Mouse (Mus musculus) ES-CJ7 (cell line): ENCODE results near the gene Grid1.

ENCODE experiments used
- DNase-seq: peaks from one replicate; pipeline ENCODE4 v3.0.0; 2011; ENCODE audit warnings: low read depth, low spot score

Gene Grid1

DNA sequence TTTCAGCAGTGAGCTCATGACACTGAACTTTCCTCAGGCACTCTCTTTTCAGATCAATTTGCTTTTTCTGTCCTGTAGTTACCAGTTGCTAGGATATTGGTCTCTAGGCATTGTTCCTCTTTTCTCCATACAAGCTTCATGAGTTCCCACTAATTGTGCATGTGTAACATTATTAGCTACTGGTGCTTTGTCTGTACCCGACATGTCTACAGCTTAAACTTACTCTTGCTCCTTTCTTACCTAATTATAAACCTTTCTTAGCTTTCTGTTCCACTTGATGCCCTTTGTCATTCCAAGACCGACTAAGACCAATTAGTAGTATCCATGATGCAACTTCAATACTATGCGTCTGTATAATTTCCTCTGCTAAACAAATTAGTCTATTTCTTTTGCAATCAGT is 554.5 kb downstream of the Grid1 start:
- DNase-seq, result no peak

DNA sequence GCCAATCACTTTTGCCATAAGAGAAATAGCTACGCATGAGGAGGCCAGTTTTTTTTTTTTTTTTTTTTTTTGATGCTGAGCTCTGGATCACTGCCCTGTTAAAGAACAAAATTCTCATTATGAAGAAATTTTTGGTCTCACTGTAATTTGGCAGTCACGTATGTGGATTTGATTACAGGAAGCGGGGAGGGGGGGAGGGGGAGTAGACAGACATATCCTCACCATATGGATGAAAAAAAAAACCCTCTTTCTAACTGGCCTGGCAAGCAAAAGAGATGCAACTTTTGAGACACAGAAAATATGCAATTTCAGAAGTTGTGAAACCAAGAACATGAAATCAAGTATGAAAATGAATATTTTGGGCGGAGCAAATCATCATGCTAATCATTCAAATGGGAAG is 573.7 kb downstream of the Grid1 start:
- DNase-seq, result no peak

DNA sequence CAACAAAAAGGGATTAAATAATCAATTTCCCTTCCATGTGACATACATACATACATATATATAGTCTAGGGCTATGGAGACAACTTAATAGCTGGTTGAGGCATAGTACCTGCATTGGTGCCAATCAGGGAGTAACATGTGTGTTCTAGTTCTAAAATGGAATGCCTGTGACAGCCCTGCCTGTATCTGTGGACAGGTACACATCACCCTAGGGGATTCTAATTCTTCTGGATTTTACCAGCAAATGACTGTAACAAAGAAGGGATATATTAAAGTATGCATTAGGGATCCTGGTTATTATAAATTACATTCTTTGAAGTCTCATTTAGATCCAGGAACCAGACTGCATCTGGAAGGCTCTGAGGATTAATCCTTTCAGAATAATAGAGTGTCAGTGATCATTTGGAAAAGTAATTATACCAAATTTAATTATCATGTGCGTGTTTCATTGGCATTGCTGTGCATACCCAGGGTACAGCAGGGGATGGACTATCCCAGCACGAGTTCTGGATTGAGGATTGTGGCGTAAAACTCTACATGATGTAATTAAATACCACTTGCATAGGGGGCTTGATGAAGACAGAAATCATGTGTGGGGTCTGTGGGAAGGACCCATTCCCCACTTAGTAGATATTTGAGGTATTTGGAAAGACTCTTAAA is 584.5 kb downstream of the Grid1 start:
- DNase-seq, result no peak

DNA sequence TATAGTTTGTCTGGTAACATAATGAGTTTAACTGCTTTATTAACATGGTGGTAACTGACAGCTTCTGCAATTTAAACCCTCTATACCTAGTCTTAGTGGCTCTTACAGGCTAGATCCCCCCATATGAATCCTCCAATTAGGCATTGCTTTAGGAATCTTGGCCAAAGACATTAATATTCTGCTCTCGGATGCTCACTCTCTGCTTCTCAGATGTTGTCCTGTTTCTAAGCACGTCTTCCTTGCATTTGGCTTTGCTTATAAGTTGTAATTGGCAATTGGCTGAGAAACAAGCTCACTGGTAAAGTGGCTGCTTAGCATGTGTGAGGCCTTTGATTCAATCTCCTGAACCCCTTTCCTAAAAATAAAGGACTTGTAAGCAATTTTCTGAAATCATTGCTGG is 610.4 kb downstream of the Grid1 start:
- no peak for DNase-seq

DNA sequence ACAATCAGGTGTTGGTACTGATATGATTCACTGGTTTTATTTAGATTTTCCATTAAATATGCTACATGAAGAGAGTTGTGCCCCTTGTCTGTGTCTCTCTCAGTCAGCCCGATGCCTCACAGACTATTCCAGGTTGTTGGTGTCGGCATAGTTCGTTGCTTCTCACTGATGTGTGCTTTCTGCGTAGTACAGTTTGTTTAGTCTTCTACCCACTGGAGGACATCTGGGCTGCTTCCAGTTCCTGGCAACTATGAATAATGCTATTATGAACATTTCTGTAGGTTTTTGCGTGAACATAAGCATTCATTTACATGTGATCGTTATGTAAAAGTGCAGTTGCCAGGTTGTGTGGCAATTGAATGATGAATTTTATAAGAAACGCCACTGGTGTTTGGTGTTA is 633.8 kb downstream of the Grid1 start:
- DNase-seq, result no peak

DNA sequence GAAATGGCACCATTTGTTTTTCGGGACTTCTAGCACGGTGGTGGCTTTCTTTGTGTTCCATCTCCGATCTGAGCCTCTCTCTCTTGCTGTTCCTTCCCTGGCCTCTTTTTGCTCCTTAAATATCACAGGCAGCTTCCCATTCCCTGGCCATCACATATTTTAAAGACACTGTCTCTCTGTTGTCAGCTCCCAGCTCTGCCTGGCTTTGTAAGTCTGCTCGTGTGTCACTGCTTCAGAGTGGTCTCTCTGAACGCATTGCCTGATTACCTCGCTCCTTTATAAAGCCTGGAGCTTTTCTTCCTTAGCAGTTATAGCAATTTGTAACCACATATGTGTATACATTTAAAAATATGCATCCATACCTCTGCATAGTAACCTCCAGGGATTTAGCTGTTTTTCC is 648.3 kb downstream of the Grid1 start:
- no peak for DNase-seq

DNA sequence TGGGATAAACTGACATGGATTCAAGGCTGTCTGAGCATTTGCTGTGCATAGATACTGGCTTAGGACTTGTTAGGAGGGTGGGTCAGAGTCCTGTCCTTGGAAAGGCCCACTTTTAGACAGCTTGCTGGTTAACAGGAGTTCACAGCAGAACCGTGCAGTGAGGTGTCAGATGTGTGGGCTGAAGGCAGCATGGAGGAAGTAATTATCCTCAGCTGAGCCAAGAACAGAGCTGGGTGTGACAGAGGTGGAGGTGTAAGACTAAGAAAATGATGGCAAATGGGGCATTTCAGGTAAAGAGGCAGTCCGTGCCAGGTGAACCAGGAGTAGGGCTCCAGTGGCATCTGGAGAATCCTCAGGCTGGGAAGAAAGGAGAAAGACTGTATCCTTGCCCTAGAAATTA is 666.1 kb downstream of the Grid1 start:
- DNase-seq, result no peak

DNA sequence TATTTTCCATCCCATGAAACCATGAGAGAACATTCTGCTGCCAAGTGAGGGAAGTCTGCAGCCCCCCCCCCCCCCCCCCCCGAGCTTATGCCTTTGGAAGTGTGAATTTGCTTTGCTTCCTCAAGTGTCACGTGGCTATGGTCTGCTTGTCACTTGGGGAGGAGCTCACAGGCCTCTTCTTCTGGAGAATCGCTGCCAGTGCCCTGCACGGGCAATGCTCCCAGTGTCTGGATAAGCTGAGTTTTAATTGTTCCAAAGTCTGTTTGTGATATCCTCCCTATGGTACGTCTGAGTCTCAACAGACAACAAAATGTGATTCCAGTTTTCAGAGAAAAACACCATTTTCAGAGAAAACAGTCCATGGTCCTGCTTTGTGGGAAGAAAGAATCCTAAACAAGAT is 682.4 kb downstream of the Grid1 start:
- DNase-seq, result no peak

DNA sequence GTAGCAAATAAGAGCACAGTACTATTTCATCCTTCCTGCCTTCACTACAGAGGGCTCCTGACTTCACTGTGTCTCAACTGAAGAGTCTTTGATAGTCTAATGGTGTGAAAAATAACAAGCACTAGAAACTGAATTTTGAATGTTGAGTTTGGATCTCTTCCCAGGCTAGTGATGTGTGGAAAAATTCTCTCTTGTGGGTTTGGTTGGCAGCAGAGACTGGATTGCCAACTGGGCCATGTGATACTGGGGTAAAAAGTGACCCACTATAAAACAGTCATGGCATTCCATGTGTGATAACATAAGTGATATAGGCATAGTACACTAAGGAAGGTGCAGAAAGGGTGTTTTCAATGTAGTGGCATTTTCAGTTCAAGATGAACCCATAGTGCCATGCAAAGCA is 699.5 kb downstream of the Grid1 start:
- no peak for DNase-seq

DNA sequence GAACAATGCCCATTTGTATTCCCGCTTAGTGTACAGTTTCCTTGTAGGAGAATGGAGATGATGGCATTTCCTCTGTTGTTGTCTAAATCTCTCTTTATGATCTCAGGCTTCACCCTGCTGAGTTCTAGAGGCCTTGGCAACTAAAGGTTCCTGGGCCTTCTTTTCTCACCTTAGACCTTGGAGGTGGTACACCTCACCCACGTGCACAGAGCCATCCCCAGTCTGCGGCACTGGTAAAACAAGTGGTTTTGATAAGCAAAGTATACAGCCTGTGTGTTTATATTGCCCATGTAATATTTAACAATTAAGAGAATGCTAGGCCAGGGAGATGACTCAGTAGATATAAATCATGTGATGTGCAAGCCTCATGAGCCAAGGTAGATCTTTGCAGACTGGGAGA is 718.9 kb downstream of the Grid1 start:
- DNase-seq, result no peak

DNA sequence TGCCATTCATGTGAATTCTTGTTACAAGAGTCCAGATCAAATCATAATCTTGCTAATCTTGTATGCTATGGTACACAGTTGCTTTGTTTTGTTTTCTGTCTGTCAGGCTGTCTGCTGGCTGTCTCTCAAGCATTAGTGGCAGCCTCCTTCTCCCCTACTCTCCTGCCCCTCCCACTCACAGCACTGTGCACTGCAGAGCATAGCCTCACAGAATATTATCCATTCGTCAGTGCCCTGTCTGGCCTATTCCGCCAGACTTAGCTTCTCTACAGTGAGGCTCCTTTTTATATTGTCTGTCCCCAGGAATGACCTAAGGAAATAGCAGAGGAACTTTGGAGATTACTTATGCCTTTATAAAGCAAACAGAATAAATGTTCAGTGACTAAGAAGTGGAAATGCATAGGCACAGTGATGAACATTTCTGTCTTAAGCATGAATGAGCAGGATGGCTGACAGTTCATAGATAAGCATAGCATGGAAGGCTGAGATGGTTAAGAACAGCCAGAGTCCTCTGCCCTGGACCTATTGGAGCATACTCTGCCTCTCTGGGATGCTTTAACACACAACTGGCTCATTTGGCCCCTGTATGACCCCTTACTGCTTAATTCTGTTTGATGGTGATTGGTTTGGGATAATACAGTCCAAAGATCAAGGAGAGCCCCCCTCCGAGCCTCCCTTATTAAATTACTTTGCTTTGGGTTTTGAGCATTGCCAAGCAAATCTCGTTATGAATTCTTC is 721.5 kb downstream of the Grid1 start:
- no peak for DNase-seq

DNA sequence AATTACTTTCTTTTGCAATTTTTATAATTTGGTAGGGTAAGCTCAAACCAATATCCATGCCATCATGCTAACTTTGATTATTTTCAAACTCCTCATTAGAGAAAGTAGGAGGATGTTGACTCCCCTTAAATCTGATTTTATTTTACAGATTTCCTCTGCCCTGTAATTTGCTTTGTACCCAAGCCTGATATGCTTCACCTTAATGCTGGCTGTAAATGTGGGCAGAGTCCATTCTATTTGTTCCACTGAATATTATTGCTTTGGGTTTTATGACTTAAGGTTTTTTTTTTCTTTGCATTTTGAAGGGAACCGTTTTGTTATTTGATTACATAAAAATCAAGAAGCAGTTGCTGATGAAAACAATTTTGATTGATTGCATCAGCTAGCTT is 722.1 kb downstream of the Grid1 start:
- DNase-seq, result no peak

DNA sequence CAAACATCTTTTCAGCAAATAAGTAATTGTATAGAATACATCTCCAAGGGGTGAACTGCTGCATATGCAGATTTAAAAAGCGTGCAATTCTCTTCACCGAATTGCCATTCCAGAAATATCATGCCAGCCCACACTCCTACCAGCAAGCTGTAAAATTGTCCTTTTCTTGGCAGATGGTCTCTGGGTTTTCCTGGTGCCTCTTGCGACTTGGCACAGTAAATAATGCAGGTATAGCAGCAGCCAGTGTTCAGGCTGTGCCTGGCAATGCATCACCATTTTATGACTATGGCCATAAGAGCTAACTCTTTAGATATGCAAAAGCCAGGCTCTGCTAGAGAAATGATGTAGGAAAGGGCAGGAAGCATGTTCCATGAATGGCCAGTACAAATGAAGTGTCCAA is 734.4 kb downstream of the Grid1 start:
- DNase-seq, result no peak

DNA sequence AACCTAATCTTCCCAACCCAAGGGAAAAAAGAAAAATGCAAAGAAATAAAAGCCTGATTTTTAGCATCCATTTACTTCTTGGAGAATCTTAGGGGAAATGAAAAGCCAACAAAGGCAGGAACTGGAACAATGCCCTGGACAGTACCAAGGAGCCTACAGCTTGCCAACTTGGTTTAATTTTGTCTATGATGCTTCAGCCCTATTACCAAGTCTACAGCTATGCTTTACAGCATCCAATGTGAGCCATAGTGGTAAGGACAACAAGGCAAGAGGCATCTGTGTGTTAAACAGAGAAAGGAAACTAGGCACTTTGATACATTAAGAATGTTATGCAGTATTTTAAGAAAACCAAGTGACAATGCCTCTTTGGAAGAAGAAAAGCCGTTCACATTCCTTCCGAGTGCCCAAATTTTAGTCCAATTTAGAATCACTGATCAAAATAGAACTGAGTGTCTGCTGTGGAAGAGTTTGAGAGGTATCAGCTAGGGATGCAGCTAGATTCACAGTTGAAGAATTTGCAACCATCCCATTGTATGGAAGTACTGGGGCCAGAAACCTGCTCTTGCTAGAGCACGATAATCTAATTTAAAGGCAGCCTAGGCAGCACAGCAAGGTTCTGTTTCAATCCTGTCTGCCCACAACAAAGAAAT is 741.5 kb downstream of the Grid1 start:
- no peak for DNase-seq

DNA sequence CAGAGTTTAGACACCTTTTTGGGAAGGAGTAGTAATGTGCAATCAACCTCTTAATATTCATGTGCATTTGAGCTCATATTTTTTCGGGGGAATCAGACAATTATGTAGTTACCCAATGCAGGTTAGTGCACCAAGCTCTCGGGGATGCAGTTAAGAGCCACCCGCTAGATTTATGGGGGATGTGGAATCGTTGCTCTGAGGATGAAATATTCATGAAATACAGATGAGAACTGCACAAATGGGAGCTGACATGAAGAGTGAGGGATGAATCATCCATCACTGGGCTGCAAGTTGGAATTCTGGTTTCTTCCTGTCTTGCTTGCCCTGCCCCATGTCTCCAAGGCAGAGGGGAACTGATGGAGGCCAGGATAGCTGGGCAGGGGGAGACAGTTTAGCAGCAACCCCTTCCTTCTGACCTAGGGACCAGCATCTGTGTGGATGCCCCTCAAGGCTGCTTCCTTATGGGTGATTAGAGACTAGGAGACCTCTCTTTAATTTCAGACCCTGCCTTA is 753.1 kb downstream of the Grid1 start:
- DNase-seq, result no peak

DNA sequence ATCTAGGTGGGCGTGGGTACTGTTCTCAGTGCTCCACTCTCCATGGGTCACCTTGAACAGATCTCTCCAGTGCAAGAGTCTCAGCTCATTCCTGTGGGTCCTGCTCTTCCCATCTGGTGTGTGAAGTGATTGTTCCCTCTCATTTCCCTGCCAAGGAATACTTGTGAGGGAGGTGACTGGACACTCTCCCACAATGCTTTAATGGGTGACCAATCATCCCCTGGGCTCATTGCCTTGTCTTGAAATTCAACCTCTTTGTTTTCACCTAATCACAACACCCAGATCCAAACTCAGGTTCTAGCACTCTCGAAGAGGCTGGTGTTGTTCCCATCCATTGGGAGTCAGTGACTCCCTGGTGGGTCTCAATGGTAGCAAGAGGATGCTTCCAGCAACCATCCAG is 754.6 kb downstream of the Grid1 start:
- DNase-seq, result peak; percentile 7

DNA sequence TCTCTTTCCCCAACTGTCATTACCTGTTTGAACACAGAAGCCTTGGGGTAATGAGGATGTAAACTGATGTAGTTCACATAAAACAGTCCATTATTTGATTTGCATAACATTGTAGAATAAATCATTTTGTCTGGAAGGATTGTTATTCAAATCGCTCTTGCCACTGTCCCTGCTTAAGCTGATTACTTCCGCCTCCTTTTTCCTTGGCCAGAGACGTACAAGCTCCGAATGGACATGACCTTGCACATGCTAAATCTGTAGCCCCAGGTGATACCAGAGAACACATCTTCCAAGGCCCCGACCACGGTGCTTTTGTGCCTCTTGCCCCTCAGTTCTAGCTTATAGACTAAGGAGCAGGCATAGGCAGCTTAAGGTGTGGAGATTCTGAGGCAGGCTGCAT is 755.4 kb downstream of the Grid1 start:
- peak; percentile 36 for DNase-seq

DNA sequence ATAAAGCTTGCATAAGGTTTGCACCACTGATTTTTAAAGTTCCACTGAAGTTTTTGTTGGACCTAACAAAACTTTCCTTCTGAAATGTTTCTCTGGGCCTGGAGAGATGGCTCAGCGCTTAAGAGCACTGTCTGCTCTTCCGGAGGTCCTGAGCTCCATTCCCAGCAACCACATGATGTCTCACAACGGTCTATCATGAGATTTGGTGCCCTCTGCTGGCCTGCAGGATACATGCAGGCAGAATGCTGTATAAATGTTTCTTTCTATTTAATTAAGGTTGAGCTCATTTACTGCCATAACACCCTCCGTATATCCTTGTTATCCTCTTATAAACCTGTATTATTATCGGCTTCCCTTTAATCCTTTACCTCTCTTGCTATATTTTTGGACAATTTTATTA is 805.8 kb downstream of the Grid1 start:
- DNase-seq, result no peak
